ENCODE assay signal across 10 mouse cellular contexts in the genomic region with DNA sequence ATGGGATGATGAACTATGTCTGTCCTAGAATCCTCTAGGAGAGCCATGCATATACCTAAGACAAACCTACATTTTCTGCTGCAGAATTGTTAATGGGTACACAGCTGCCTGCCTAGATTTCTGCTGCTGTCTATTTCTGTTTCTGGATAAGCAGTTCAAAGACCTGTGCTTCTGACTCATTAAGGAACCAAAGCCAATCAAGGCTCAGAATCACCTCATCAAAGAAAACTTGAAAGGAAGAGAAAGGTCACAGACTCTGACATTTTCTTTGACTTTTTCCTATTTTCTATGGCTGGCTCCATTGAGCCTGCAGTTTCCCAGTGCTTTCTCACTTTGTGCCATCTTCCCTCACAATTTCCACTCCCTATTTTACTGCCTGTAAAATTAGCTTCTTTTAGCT.
"Had no signal": no experiment of that assay in that cellular context is flagged by ENCODE, and none has a peak within 500 bp of the region (broad histone marks: within the 10 kb centered on the region; RNA-seq: fewer than 3 reads in every experiment).

No protein-coding gene starts in this region.

- H3K9ac ChIP-seq: kidney, embryonic 15.5 days; liver, embryonic 15.5 days had no signal

- H3K27me3 ChIP-seq: kidney, embryonic 15.5 days; liver, embryonic 15.5 days had no signal

- H3K27ac ChIP-seq: kidney, embryonic 15.5 days; limb, embryonic 10.5 days; liver, embryonic 15.5 days; stomach, postnatal 0 days had no signal

- DNase-seq: kidney, postnatal 14 days; lung, adult 2 months; lung, postnatal 36 days; midbrain, embryonic 14.5 days; right cerebral cortex, postnatal 14 days; thymus, postnatal 25 days had no signal

- H3K4me3 ChIP-seq: kidney, embryonic 15.5 days; limb, embryonic 10.5 days; liver, embryonic 15.5 days had no signal
